Mouse (Mus musculus): Measurements from ENCODE around the gene Sctr.

Gene Sctr

DNA sequence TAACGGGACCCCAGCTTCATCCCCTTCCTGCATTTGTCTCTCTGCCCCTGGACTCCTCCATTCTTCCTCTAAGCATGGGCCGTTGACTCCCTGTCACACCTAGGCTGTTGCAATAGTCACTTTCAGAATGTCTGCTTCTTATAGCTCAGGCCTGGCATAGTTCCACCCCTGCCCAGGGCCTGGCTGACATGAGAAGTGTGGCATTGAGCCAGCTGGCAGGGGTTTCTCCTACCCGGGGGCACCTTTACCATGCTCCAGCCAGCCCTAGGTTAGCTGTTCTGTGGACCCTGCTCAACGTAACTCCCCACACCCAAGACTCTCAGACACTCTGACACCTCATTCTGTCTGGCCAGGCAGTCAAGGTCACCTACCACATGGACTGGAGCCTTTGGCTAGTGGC lies 21.0 kb downstream of the Sctr start:
- DNase-seq (ENCODE audit: low spot score in 2 of 2), result no peak

DNA sequence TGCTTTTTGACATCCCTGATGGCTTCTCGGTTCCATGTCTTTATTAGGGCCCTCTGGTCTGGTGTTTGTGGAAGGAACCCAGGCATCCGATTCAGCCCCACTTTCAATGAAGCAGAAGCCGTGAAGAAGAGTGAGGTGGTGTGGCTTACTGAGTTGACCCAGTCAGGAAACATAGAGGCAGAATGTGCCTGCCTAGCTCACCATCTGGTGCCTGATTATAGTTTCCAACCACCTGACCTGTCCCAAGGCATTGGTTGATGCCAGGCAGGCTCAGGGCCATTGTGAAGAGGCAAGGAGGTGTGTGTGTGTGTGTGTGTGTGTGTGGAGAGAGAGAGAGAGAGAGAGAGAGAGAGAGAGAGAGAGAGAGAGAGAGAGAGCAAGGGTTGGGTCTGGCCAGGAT lies 23.8 kb downstream of the Sctr start:
- no peak for DNase-seq (ENCODE audit: low spot score in 2 of 2)

DNA sequence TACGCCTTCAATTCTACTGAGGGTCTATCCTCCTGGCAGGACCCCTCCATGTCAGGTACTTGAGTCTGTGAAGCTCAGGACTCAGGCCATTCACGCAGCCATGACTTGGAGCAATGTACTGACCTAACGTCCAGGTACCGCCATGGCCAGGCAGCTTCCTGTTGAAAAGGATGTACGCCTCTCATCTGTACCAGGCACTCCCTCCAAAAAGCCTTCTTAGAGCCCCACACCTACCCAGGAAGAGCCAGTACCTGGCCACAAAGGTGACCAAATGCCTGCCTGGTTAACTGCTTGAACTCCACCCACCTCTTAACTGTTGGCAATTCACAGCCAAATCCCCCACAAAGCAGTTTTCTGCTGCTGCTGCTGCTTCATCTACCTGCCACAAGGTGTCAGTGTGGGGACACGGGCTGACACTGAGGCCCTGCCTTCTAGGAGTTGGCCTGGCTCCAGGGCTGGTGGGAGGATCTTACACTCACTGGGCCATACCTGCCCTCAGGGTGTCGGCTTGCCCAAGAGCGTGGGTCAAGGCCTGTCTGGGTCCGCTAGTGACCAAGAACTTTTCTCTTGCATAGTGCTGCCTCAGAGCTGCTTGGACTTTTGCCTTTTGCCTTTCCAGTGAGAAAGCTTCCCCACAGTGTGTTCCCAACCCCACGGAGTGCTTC lies 26.2 kb downstream of the Sctr start:
- peak; percentile 62 to 67 for DNase-seq (ENCODE audit: low spot score in 2 of 2)

DNA sequence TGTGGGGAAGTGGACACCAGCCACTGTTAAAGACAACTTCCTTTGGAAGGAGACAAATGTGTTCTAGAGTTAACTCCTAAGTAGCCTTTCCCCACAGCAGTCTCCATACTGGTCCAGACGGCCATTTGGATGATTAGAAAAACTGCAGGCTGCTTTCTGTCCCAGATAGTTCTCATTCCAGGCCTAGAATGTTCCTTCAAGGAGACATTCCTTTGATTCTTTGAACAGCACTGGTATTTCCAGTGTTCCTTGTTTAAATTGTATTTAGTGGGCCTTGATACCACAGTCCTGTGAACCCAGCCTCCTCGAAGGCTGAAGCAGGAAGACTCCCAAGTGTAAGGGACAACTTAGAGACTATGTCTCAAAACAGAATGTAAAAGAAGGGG lies 26.8 kb downstream of the Sctr start:
- DNase-seq (ENCODE audit: low spot score in 2 of 2), result no peak

DNA sequence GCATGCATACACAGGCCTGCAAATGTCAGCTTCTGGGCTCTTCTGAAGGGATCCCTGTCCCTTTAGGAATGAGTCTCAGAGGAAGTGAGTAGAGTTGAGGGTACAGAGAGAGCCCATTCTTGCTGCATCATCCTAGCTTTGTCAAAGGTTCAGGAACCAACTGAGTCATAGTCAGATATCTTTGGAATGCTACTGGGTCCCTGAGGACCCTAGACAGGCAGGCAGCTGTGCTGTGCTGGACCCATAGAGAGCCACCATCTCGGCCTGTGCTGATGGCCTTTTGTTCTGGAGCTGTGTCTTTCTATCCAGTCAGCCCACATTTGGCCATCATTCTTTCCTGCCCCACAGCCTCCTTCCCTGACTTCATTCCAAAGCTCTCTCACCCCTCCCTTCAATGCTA lies 28.1 kb downstream of the Sctr start:
- DNase-seq (ENCODE audit: low spot score in 2 of 2), result no peak

DNA sequence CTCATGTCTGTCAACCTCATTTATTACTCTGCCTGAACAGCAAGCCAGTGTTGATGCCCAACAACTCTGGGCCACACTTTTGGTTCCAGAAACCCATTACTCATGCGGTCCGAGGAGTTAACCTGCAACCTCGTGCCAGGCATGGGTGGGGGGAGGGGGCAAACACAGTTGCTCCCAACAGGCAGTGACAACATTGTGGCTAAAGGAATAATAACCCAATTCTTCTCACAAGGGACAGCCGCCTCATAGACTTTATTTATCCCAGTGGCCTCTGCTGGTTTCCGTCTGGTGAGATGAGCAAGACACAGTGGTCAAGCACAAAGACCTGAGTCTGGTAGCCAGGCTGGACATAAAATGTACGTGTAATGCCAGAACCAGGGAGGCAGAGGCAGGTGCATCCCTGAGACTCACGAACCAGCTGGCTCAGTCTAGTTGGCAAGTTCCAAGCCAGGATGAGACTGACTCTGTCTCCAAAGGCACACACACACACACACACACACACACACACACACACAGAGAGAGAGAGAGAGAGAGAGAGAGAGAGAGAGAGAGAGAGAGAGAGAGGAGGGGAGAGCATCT lies 28.9 kb downstream of the Sctr start:
- no peak for DNase-seq (ENCODE audit: low spot score in 2 of 2)

DNA sequence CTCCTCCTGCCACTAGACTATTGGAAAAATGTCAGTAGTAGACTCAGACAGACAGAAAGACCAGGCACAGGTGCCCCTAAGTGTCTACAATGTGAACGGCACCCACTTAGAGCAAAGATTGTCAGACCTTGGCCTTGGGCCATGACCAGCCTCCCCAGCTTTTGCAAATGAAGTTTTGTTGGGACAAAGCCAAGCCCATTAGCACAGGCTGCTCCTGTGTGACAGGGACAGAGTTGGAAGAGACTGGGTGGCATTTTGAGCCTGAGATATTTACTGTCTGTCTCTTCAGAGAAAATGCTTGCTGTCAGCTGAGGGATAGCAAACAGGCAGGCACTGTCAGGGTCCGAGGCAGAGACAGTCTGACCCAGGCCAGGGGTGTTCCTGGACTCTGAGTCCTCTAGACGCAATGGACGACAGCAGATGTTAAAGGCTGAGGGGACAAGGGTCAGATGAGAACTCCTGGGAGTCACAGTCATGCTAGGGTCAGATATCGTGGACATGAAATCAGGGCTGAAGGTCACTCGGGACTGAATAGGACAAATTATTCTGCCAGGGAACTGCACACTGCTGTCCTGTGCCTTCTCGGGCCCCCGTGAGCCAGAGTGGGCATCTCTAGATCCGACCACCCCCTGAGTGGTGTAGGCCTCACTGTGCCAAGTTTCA lies 30.5 kb downstream of the Sctr start:
- no peak for DNase-seq (ENCODE audit: low spot score in 2 of 2)

DNA sequence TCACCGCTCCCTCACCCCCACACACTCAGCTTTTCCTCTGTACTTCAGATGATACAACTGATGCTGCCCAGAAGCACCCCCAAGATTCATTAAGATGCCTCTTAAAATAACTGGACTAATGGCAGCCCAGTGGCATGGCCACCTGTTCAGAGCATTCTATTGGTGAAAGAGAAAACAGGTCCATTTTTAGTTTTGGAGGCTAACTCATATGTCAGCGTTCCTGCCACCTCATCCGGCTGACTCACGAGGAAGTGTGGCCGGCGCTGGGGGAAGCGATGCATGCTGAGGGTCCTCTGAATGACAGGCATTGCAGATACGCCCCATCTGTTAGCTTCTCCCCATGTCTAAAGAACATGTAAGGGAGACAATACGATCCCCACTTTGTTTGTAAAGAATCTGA lies 31.9 kb downstream of the Sctr start:
- DNase-seq (ENCODE audit: low spot score in 2 of 2), result no peak

DNA sequence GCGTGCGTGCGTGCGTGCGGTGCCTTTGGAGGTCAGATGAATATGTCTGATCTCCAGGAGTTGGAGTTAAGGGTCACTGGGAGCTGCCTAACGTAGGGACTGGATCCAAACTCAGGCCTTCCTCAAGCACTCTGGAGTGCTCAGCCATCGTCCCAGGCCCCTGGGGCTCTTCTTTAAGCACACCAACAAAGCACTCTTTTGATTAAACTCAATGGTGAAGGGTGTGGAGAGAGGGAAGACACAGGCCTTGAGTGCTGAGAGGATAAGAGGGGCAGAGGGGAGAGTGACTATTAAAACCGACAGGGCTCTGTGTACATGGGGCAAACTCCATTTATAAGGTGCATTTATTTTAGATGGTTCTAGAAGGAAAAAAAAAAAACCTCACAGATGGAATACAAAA lies 35.7 kb downstream of the Sctr start:
- no peak for DNase-seq (ENCODE audit: low spot score in 2 of 2)

DNA sequence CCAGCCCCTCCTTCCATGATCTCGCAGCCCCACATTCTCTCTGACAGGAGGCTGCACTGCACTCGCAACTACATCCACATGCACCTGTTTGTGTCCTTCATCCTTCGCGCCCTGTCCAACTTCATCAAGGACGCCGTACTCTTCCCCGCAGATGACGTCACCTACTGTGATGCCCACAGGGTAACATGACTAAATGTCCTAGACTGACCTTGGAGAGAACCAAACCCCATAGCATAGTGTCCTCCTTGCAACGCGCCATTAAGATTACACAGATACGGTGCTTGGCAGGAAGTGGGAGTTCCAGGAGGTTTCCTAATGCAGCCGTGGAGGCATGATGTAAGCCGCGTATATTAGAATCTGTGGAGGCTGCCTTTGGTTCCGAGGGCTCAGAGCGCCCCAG lies 37.9 kb downstream of the Sctr start:
- DNase-seq (ENCODE audit: low spot score in 2 of 2), result no peak

DNA sequence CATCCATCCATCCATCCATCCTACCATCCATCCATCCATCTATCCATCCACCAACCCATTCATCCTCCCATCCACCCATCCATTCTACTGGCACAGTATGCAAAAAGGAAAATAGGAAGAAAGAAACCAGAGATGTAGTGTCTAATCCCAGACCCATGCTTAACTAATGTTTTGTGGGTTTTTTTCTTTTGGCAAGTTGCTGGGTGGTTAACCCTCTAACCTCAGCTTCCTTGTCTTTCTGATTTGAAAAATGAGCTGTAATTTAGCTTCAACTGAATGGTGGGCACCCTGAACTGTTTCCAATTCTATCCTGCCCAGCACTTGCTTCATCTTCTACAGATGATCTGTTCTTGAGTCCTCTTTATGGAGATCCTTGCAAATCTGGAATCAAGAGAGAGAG lies 40.6 kb downstream of the Sctr start:
- no peak for DNase-seq (ENCODE audit: low spot score in 2 of 2)

DNA sequence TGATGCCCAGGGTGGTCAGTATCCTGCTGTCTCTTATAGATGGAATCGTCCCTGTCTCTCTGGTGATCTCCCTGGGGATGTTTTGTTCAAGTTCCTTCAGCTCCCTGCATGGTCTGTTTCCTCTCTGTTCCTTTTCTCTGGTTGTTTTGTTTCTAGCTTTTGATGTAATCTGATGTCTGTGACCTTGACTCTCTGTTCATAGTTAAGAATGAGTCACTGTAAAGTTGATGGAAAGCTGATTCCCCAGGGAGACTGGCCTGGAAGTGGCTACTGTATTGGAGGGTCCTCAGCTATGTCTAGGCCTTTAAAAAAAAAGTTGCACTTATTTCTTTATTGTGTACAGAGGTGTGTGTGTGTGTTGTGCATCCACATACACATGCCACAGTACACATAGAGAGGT lies 44.4 kb downstream of the Sctr start:
- DNase-seq (ENCODE audit: low spot score in 2 of 2), result no peak

DNA sequence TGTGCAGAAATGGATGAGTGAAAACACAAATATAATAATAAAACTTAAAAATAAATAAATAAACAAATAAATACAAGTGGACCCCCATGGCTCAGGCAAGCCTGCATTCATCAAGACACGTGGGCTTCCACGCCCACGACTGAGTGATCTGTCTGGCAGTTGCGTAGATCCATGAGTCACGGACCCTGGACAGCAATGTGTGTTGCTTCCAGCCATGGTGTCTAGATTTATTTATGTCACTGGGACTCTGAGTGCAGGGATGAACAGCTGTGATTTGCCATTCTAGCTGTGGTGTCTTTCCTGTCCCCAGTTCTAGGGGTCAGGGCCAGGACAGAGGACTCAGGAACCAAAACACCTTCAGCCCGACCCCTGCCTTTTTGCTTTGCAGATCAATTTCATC lies 48.3 kb downstream of the Sctr start:
- DNase-seq (ENCODE audit: low spot score in 2 of 2), result no peak

DNA sequence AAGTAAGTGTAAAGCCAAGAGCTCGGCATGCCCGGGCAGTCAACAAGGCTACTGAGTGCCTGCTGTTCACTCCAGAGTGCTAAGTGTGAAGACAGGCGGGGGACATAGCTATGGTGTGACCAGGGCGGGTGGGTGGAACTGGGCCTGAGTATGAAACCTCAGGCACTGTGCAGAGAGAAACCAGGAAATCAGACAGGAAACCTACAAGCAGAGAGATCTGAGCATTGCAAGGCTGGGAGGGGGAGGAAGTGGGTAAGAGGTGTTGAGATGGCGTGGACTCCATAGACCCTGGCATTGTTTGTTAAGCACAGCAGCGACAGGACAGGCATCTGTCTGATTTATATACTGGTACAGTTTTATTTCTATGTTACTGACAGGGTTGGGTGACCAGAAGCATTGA lies 48.8 kb downstream of the Sctr start:
- no peak for DNase-seq (ENCODE audit: low spot score in 2 of 2)

DNA sequence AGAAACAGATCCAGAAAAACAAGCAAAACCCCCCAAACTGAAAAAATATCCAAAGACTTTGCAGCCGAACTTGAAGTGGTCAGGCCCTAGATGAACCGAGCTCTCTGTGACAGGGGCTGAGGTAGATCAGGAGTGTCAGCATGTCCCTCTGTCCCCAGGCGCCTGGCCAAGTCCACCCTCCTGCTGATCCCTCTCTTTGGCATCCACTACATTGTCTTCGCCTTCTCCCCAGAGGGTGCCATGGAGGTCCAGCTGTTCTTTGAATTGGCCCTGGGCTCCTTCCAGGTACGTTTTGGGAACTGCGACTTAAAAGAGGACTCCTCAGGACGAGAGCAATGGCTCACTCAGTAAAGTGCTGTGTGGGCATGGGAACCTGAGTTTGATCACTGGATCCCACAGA lies 49.5 kb downstream of the Sctr start:
- DNase-seq (ENCODE audit: low spot score in 2 of 2), result no peak

DNA sequence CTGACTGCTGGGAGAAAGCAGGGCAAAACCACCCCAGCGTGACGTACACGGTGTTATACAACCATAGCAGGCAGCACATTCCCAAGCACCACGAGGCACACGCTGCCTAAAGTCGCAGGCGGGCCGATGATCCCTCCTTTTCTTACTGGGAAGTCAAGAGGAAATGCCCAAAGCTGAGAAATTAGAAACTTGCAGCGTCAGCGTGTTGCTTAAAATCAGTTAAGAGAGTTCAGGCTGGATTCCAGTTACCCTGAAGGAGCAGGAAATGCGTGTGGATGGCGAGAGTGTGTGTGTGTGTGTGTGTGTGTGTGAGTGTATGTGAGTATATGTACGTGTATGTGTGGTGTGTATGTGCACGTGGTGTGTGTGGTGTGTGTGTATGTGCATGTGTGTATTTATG lies 50.4 kb downstream of the Sctr start:
- DNase-seq (ENCODE audit: low spot score in 2 of 2), result no peak

DNA sequence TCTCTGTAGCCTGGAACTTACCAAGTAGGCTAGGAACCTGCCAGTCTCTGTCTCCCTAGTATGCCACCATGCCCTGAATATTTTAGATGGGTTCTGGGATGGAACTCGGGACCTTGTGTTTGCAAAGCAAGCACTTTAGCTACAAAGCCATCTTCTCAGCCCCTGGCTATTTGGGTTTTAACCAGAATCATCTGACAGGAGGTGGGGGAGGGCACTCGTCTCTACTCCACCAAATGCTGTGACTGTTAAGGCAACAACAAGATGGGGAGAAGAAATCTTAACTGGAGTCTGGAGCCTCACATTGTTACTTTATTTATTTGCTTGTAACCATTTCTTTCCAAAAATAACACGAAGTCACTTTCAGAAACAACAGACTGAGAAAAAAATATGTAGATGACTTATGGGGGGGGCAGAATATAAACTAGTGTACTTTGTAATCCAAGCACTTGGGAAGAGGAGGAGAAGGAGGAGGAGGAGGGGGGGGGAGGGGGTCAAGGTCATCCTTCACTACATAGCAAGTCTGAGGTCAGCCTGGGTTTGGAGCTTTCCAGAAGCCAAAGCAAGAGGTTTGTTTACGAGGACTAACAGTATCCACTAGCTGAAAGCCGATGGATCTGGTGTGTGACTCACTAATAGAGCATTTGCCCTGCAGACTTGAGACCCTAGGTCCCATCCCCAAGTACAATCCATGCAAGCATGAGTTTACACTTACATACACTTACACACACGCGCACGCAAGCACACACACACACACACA lies 51.2 kb downstream of the Sctr start:
- DNase-seq (ENCODE audit: low spot score in 2 of 2), result no peak

DNA sequence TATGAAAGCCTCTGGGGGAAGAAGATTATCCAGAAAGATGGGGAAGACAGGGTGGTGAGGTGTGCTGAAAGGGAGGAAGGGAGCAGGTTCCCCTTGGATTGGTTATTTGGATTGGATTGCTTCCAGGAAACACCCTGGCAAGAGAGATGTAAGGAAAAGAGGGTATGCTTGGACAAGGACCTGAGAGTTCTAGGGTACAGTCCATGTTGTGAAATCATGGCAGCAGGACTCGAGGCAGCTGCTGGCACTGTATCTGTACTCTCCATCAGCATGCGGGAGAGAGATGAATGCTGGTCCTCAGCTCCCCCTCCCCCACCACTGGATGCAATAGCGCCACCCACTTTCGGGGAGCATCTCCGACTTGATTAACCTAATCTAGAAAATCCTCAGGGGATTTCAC lies 54.0 kb downstream of the Sctr start:
- no peak for DNase-seq (ENCODE audit: low spot score in 2 of 2)

DNA sequence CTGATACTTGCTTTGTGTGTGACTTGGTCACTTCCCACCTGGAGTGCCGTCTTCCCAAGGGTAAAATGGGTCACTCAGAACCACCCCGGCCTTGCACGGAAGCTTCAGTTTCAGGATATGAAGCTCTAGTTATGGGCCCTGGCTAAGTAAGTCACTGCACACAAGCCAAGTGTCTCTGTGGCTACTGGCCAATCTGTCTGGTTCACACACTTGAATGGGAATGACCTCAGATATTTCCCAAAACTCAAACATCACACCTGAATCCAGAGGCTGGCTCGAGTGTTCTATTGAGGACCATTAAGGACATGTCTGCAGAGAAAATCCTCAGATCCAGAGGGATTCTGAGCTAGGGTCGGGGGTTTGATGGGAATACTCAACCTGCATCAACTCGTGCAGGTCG lies 55.5 kb downstream of the Sctr start:
- no peak for DNase-seq (ENCODE audit: low spot score in 2 of 2)

DNA sequence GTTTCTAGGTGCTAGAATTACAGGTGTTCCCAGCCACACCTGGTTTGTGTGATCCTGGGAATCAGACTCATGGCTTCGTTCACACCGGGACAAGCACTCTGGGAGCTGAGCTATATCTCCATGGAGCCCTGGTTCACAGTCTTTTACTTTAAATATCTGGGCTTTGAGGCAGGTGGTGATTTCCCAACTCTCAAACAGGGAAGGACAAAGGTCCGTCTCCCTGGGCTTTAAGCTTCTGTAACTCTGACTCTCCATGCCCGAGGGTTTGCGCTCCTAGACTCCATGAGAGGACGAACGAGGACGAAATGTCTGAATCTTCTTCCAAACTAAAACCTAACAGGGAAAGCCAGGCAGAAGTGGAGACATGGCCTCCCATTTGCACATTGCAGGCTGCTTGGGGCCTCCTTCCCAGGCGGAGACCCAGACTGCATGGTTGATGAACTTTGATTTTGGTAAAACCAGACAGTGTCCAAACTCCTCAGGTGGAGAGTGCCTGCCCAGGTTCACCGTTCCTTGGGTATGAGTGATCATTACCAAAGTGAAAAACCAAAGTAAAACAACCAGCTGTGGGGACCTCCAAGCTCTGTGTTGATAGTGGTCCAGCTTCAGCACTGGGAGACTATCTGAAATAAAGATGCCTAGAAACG lies 57.5 kb downstream of the Sctr start:
- no peak for DNase-seq (ENCODE audit: low spot score in 2 of 2)

DNA sequence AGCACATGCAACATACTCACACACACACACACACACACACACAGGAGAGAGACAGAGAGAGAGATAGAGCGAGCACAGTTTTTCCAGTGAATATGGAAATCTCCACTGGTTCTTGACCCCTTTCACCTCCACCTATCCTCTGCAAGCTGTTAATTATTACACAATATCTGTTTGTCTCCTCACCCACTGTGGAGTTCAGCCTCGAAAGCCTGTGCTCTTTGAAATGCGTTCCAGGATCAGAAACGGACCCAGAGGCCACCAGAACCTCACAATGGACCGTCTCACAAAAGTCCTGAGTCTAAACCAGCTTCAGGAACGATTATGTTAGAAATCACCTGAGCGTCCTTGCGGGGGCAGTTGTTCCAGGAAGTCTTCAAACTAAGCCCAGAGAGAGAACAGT lies 59.5 kb downstream of the Sctr start:
- no peak for DNase-seq (ENCODE audit: low spot score in 2 of 2)

DNA sequence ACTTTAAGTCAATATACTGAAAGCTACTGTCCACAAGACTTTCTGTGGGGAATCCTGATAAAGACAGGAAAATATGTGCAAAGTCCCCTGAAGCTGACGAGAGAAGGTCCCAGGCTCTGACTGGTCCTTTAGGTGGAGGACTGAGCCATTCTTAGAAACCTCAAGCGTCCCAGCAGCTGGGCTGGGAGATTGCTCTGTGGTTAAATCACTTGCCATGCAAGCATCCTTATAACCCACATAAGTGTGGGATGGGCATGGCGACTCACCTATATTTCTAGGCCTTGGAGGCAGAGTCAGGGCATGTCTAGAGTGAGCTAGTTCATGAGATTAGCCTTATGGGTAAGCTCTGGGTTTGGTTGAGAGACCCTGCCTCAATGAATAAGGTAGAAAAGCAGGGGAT lies 59.9 kb downstream of the Sctr start:
- DNase-seq (ENCODE audit: low spot score in 2 of 2), result no peak

Data from urinary bladder, adult 18-20 months (tissue).